Mouse (Mus musculus) hindlimb bud, embryonic 11.5 days (tissue): ENCODE measurements at regions not wholly inside any gene's neighbourhood (a gene's known extent, or its start where the extent isn't known, plus 50 kb on each side); places are given as distances from the start of the nearest gene placed in this dataset.

Source experiments
- DNase-seq: peaks from one replicate; pipeline ENCODE4 v3.0.0-alpha.2; 2012; ENCODE audit warnings: low read depth, low spot score; ENCODE audit errors: extremely low spot score

DNA sequence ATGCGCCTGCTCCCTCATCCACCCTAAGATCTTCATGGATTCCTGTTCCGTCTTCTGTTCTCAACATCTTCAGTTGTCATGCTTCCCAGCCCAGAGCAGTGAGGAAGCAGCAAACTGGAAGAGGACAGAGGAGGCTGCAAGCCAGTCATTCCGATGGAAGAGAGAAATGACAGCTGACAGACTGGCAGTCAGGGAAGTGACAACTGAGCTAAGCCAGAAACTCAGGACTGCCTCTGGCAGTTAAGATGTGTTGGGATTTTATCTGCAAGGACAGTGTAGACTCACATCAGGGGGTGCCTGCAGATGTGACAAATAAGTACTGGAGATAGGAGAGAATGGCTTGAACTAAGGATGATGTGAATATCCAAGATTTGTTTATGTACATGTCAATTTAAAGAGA, 106.1 kb upstream of the Fam92a start:
- DNase-seq, result no peak

- DNase-seq, result no peak
Observed at GRCm38 (mm10) chr4:12273369-12273768, 101.6 kb upstream of the Fam92a start.

DNA sequence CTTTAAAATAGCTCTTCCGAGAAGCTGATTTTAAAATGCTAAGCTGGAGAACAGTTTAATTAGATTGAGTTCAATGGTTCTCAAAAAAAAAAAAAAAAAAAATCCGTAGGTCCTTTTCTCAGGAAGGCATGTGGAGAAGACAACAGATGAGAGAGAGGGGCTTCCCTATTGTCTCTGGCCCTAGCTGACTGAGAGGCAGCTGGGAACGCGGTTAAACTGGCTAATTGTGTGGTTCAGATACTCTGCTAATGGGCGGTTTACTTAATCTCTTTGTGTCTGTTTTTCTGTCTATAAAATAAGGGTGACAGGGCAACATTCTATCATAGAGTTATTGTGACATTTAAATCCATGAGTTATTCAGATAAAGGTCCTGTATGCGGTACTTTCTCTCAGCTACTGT, 101.1 kb upstream of the Fam92a start:
- DNase-seq, result no peak

- DNase-seq, result no peak
Observed at GRCm38 (mm10) chr4:12272378-12272777, 100.6 kb upstream of the Fam92a start.

GRCm38 (mm10) chr4:12263746-12264145, 91.9 kb upstream of the Fam92a start:
- no peak for DNase-seq

DNA sequence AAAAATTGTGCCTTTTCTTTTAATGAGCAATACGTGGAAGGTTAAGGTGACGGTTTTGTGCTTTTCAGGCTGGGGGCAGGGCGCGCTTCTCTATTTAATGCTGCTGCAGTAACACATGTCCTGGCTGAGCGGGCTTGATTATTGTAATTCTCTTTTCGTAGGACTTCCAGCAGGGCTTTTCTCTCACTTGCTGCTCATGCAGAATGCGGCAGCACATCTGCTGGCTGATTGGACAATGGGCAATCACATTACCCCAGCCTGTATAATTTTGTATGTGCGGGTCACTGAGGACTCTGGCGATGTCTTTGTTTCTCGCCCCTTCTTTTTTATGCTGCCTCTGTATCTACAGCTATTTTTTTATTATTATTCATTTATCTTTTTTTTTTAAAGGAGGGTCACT, 91.4 kb upstream of the Fam92a start:
- DNase-seq, result no peak

GRCm38 (mm10) chr4:12247994-12248393, 76.2 kb upstream of the Fam92a start:
- no peak for DNase-seq

- DNase-seq, result no peak
Observed at GRCm38 (mm10) chr4:12246595-12246994, 74.8 kb upstream of the Fam92a start.

DNA sequence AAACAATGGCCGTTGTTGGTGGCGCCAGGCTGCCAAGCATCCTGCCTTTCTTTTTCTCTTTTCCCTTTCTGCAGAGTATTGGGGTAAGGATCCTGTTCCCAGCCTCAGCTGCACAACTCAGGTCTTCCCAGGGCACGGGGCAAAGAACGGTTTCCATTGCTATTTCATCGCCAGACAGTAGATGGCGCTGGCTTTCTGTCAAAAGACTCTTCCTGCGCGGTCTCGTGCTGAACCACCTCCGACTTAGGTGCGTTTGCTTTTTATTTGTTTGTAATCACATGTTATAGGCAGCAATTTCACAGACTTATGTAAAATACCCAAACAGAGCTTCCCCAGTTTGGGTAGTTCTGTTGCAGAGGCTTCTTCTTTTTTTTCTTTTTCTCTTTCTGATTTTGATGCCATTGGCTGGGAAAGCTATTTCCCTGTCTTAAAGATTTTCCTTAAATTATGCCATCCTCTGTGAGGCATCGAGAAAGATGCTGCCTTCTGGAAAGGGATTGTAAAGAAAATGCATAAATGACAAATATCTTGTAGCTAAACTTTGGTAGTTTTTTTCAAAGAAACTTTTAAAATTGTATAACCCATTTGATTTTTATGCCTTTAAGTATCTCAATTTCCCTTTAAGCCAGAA, 69.2 kb upstream of the Fam92a start:
- peak; percentile 50 for DNase-seq

DNA sequence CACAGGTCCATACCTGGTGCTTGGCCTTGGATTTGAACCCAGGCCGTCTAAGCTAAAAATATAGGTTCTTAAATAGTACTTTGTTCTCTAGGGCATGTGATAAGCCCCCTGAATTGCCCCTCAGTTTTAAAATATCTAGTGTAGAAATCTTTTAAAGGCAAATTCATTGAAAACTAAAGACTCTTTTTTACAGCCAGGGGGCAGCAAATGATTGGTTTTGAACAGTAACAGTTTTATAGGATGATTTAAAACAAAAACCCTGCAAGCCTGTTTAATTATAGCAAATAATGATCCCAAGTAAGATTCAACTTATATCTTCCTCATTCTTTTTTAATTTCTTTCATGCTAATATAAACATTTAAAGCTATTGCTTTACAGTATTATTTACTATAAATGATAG, 58.9 kb upstream of the Fam92a start:
- no peak for DNase-seq
